Mouse (Mus musculus): Measurements from ENCODE around the gene Yipf2.
A peak's percentile ranks its signal among the peaks of the same experiment; 100 is the strongest.
"Not testable (repeated sequence)": the region's sequence is repeated elsewhere in the genome, so short reads cannot be mapped to it uniquely, and the experiment has no call there.

Yipf2 gene

GRCm38 (mm10) chr9:21594838-21595237 is 2.2 kb upstream of the Yipf2 start:
- DNase-seq: no peak

DNA sequence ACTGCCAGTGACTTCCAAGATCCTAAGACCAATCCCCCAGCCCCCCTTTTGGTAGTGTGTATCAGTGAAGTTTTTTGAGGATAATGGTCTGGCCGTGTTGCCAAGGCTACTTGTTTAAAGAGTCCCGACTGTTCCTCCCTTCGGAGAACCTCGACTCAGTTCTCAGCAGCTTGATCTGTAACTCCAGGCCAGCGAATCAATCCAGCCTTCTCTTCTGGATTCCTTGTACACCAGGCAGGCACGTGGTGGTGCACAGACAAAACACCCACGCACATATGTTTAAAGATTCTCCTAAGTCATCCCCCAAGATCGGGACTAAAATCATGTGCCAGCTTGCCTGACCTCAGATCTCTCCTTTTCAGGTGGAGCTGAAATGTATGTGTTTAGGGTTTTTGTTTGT is 1.7 kb upstream of the Yipf2 start:
- not testable (repeated sequence) for DNase-seq

- peak in 1 of 2 experiments; percentile 35 for DNase-seq
These were observed 594 bp upstream of the Yipf2 start for GRCm38 (mm10) chr9:21593122-21593721.

DNA sequence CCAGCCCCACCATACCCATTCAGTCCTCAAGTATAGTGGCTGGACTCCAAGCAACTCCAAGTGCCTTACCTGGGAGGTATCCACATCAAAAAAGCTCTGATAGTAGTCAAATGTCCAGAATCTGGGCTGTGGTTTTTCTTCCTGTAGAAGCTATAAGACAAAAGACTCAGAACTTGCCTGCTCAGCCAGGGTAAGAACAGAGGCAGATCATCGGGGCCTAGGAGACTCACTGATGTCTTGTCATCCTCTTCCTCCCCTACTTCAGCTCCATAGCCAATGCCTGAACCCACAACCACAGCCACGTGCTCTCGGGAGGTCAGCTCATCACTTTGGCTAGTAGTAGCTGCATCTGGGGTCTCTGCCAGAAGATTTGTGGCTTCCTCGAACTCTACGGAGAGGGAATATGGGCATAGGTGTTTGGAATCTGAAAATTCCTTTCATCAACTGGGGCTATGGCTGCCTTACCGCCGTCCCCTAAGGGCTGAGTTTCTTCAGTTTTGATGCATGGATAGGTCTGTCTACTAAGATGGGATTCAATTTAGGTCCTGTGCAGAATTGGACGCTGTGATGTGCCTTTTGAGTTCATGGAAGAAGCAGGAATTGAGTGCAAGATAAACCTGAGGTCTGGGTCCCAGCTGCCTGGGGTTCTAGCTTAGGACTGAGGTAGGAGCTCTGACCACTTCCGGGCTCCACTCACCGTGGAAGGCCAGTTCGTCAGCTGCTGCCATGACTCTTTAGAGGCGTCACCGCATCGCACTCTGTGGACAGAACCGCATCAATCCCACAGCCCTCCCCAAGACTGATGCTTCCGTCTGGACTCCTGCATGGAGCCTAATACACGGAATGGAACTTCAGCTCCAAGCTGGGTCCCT is 561 bp downstream of the Yipf2 start:
- no peak for DNase-seq

GRCm38 (mm10) chr9:21591127-21591830 is 1.3 kb downstream of the Yipf2 start:
- DNase-seq: no peak

DNA sequence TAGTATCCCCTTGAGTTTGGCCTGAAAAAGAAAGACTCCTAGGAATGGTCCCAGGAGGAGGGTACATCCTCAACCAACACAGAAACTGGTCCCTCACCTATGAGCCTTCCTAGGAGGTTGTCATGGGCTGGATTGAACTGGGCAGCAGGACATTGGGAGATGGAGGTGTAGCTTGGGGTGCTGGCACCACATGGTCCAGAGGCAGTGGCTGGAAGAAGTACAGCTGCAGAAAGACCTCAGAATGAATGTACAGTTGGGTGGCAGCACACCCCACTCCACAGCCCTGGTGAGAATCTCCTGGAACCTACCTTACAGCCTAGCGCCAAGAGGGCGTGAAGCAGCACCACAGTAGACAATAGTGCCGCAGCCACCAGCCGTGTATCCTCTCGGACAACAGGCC is 3.1 kb downstream of the Yipf2 start:
- DNase-seq: no peak

GRCm38 (mm10) chr9:21588350-21588749 is 4.3 kb downstream of the Yipf2 start:
- DNase-seq: no peak

DNA sequence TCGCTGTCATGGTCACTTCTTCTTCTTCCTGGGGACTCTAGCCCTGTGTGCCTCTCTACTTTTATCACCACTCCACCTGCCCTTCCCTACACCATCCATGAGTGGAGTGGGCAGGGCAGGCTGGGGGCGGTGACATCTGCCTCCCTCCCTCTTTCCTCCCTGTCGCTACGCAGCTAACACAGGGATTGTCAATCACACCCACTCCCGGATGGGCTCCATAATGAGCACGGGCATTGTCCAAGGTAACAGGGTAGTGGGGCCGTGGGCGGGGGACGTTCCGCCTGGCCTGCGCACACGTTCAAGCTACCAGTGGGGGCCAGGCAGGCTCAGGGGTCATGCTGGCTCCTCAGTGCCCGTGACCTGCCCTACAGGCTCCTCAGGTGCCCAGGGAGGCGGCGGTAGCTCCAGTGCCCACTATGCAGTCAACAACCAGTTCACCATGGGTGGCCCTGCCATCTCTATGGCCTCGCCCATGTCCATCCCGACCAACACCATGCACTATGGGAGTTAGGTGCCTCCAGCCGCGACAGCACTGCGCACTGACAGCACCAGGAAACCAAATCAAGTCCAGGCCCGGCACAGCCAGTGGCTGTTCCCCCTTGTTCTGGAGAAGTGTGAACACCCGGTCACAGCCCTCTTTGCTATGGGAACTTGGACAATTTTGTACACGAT is 4.8 kb downstream of the Yipf2 start:
- DNase-seq: no peak

GRCm38 (mm10) chr9:21585401-21585800 is 7.2 kb downstream of the Yipf2 start:
- no peak for DNase-seq

DNA sequence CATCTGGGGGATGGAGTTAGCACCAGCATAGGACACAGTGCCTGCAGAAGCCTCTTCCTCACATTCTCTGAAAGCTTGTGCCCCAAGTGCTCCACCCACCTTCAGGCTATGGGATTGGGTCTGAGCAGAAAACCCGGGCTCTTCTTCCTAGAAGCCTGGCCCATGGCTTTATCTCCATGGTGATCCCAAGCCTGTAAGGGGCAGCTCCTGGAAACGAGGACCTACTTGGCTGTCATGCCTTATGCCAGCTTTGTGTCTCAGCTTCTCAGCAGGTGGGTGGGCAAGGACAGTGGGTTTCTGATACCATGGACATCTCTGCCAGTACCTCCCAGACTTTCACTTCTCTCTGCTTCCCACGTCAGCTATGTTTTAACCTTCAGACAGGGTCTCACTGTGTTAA is 14.4 kb downstream of the Yipf2 start:
- no peak for DNase-seq

GRCm38 (mm10) chr9:21576286-21576685 is 16.3 kb downstream of the Yipf2 start:
- no peak for DNase-seq

GRCm38 (mm10) chr9:21575253-21575652 is 17.4 kb downstream of the Yipf2 start:
- no peak for DNase-seq

DNA sequence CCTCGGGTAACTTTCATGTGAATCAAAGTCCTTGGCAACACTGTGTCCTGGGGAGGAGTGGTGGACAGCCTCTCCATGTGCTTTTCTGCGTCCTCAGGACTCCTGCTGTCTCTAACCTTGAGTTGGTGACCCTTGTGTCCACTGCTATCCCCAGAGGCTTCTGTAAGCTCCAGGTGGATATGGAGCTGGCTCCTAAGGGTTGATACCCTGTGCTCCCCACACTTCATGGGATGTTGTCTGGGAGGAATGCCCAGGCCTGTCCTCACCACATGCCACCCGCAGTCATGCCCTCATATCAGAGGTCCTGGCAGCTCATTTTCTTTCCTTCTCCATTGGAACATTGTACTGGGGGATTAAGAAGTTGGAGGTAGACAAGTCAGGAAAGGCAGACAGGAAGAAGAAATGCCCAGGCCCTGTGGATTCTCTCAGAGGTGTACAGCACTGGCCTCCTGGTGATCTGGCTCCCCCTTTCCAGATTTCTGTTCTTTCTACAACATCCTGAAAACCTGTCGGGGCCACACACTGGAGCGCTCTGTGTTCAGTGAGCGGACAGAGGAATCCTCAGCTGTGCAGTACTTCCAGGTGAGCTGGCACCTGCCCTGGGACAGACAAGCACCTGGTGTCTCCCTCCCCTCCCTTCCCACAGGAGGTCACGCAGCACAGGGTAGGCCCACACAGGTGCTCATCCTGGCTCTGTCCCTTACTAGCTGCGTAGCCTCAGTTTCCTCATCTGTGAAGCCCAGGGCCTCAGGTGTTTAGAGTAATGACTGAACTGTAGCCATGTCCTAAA is 18.4 kb downstream of the Yipf2 start:
- DNase-seq: peak in 1 of 2 experiments; percentile 19

DNA sequence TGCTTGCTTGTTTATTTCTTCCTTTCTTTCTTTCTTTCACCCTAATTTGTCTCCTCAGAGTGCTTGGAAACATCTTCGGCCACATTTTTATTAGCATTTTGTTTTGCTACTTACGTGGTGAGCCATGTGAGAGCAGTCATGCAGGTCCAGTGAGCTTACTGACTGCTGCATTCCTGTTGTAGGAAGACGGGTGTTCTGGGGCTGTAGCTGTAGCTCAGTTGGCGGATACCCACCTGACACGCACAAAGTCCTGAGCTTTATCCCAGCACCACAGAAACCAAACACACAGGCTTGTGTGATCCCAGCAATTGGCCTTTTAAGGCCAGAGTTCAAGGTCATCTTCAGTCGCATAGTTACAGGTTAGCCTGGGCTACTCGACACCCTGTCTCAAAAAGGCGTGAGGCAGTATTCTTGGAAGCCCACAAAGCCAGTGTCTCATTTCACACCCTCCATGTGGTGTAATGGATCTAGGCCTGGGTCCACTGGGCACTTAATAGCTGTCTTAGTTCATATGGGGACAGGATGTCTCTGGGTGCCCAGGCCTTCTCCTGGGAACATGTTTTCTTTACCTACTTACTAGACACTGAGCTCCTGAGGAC is 23.9 kb downstream of the Yipf2 start:
- no peak for DNase-seq

DNA sequence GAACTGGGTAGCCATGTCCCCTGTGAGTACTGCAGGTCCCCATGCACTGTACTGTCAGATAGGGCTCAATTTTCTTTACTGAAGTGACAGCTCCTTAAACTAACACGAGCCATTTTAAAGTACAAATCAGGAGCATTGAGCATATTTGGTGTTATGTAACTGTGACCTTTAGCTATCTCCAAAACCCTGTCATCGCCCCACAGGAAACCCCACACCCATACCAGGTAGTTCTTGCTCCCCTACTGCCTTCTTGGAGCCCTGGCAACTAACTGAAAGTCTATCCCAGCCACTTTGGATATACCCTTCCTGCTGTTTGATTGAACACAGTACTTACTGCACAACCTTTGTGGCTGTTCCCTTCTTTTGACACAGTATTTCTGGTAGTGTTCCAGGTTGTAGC is 25.6 kb downstream of the Yipf2 start:
- DNase-seq: peak in 1 of 2 experiments; percentile 24

GRCm38 (mm10) chr9:21566538-21566937 is 26.1 kb downstream of the Yipf2 start:
- no peak for DNase-seq

DNA sequence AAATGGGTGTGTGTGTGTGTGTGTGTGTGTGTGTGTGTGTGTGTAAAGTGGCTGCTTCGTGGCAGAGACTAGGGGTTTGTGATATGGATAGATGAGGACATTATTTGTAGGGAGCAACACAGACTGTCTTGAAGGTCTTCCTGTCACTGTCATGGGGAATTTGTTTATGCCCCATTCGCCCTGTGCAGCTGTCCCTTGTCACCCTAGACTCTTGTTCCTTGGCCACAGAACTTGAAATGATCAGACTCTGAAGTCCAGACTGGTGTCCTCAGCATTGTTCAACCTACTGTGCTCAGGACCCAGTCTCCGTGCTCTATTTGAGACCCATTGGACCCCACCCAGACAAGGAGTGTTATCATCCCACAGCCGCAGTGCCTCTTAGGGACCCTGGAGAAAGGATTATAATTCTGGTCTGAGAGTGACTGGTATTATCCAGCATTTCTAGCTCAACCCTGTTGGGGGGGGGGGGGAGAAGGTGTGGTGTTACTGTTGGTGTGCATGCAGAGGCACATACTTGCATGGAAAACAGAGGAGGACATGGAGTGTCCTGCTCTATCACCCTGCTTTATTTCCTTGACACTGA is 27.5 kb downstream of the Yipf2 start:
- DNase-seq: no peak

- no peak for DNase-seq
These were observed 28.2 kb downstream of the Yipf2 start for GRCm38 (mm10) chr9:21564420-21564819.

DNA sequence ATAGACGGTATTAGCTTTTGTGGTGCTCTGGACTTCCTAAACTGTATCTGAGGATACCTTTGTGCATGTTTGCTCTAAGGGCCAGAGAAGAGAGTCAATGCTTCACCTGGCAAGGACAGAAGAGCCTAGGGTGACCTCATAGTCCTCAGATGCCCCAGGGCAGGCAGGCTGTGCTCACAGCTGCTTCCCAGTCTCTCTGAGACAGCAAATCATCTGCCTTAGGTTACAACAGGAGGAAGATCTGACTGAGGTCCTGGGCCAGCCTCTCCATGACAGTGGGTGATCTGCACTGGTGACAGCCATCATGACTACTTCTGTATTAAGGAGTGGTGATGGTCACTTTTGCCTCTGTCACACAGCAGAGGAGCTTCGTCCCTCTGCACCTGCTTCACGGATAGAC is 33.5 kb downstream of the Yipf2 start:
- DNase-seq: no peak

DNA sequence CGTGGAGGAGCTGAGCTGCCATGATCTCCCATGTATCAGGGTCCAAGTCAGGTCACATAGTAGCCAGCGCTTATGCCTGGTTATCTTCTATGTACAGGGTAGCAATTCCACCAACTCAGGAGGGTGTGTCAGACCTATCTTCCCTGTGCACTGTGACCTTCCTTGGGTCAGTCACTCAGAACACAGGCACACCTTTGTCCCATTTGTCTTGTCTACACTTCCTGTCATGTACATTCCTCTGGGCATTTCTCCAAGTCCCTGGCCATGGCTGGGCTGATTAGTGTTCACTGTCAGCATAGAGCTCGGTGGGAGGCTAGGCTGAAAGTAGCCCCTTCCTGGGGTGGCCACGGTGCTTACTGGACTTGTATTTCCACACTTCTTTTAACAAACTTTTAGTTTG is 34.3 kb downstream of the Yipf2 start:
- DNase-seq: no peak

DNA sequence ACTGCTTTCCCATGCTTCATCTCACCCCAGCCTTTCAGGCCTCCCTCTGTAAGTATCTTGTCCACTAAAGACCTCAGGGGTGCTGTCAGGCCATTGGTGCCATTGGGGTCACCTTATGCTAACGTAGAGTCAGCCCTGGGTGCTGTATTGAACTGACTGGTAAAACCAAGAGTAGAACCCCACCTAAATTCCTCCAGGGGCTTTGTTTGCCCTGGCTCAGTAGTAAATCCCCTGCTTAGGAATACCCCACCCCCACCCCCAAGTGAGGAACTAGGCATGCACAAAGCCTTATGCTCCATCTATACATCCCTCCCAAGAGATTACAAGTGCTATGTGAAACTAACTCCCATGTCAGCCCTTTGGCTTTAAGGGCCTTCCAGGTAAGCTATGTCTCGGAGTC is 35.1 kb downstream of the Yipf2 start:
- no peak for DNase-seq

DNA sequence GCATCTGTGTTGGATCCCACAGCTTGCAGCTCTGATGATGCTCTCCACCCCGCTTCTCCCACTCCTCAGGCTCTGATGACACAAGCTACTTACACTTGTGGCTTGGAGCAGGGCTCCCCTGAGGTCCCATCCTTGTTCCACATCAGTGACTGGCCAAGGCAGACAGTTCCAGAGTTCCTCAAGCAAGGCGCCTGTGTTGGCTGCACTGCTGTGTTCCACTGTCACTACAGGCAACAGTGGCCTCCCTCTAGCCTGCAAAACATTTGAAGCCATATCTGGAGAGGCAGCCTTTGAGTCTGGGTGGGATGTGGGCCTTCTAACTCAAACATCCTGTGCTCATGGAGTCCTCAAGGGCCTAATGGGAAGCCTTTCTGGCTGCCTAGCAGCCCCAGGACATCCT is 35.6 kb downstream of the Yipf2 start:
- no peak for DNase-seq

Data from cerebellum, adult 18-20 months (tissue).